Mouse (Mus musculus): ENCODE measurements at regions not wholly inside any gene's neighbourhood (a gene's known extent, or its start where the extent isn't known, plus 50 kb on each side); places are given as distances from the start of the nearest gene placed in this dataset.

GRCm38 (mm10) chr4:152850147-152850546 is 372.5 kb upstream of the Kcnab2 start:
- TF ChIP-seq CTCF (conservative IDR thresholded peaks at IDR 0.05; ENCODE audit: low read length) (no peak), NANOG (IDR thresholded peaks at IDR 0.05; ENCODE audit: borderline replicate concordance, low read length) (no peak)
